Comparison of ENCODE assay signal across 9 mouse cellular contexts in genomic region chr5:119005825-119006471, GRCm38 (mm10).
A peak's percentile ranks its signal among the peaks of the same experiment; 100 is the strongest.
DNase-seq lines count a peak whose midpoint lies in the region; ATAC-seq and TF ChIP-seq lines count a peak whose summit lies in the region.
"Had no signal": no experiment of that assay in that cellular context is flagged by ENCODE, and none has a peak within 500 bp of the region (broad histone marks: within the 10 kb centered on the region; RNA-seq: fewer than 3 reads in every experiment).

No protein-coding gene starts in this region.

- H3K27me3 ChIP-seq in heart, embryonic 12.5 days (replicated peaks) = peaks cover 45% of the 10 kb centered on the region
- H3K27me3 ChIP-seq in E14TG2a.4 (ENCODE audit: insufficient read depth, low read length) = peaks cover 82% of the 10 kb centered on the region
- H3K27me3 ChIP-seq in forebrain, embryonic 12.5 days = peaks cover 53% of the 10 kb centered on the region
- H3K27me3 ChIP-seq in liver, embryonic 14.5 days (ENCODE audit: control insufficient read depth, insufficient read depth, low read length) = no peaks in the 10 kb centered on the region; the same call in 1 of the 2 replicates

- no peak for TF ChIP-seq EP300 in liver, embryonic 14.5 days (IDR thresholded peaks at IDR 0.05; ENCODE audit: low read depth)

- 1% methylated on average over 34 of the region's 34 CpGs for WGBS in heart, embryonic 12.5 days
- under 1% methylated on average over 34 of the region's 34 CpGs for WGBS in forebrain, embryonic 12.5 days
- WGBS in liver, embryonic 14.5 days (ENCODE audit: insufficient replicate concordance) = 4% methylated on average over 34 of the region's 34 CpGs

- no peaks in the 10 kb centered on the region for H3K9me3 ChIP-seq in heart, embryonic 12.5 days (replicated peaks)
- no peaks in the 10 kb centered on the region for H3K9me3 ChIP-seq in E14TG2a.4 (ENCODE audit: low read length)
- H3K9me3 ChIP-seq in forebrain, embryonic 12.5 days = no peaks in the 10 kb centered on the region
- H3K9me3 ChIP-seq in liver, embryonic 14.5 days (ENCODE audit: control insufficient read depth, low read length) = no peaks in the 10 kb centered on the region

- H3K36me3 ChIP-seq in heart, embryonic 12.5 days = no peaks in the 10 kb centered on the region
- no peaks in the 10 kb centered on the region for H3K36me3 ChIP-seq in E14TG2a.4 (ENCODE audit: insufficient read depth, low read length)
- no peaks in the 10 kb centered on the region for H3K36me3 ChIP-seq in forebrain, embryonic 12.5 days (replicated peaks)
- H3K36me3 ChIP-seq in liver, embryonic 14.5 days (replicated peaks; ENCODE audit: control insufficient read depth, insufficient read depth, low read depth) = no peaks in the 10 kb centered on the region

- no peak for DNase-seq in heart, adult 8-10 months (ENCODE audit: low spot score)
- DNase-seq in liver, embryonic 14.5 days (ENCODE audit: low read depth in 3 of 3, low spot score in 3 of 3) = no peak
- no peak for DNase-seq in ovary, adult 18-20 months (ENCODE audit: low spot score)
- no peak for DNase-seq in adrenal gland, postnatal 10 days
- no peak for DNase-seq in thymus, postnatal 36 days
- DNase-seq: layer of hippocampus, adult 9-11 months had no signal

- H3K4me1 ChIP-seq in heart, embryonic 12.5 days (replicated peaks) = peaks cover 9% of the 10 kb centered on the region
- peaks cover 23% of the 10 kb centered on the region for H3K4me1 ChIP-seq in E14TG2a.4 (replicated peaks; ENCODE audit: low read depth, low read length)
- H3K4me1 ChIP-seq in forebrain, embryonic 12.5 days = peaks cover 14% of the 10 kb centered on the region
- no peaks in the 10 kb centered on the region for H3K4me1 ChIP-seq in liver, embryonic 14.5 days (replicated peaks; ENCODE audit: control insufficient read depth in 2 of 2, insufficient read depth in 2 of 2, low read length in 1 of 2)

- TF ChIP-seq CTCF in E14TG2a.4 (conservative IDR thresholded peaks at IDR 0.05; ENCODE audit: low read length) = no peak
- TF ChIP-seq CTCF in liver, embryonic 14.5 days (IDR thresholded peaks at IDR 0.05; ENCODE audit: low read depth) = no peak

- H3K4me3 ChIP-seq in heart, embryonic 12.5 days = peak overlapping the region; percentile 39
- H3K4me3 ChIP-seq in E14TG2a.4 (replicated peaks; ENCODE audit: low read length) = peak overlapping the region; percentile 60
- H3K4me3 ChIP-seq in forebrain, embryonic 12.5 days (replicated peaks) = peak overlapping the region; percentile 36
- H3K4me3 ChIP-seq in liver, embryonic 14.5 days (ENCODE audit: insufficient read depth in 1 of 2, low read depth in 2 of 2, low read length in 2 of 2) = no peak overlapping the region

- no peak for ATAC-seq in heart, embryonic 12.5 days (ENCODE audit: insufficient number of reproducible peaks, low FRiP score)
- peak; percentile 53; the same call in 1 of the 2 replicates for ATAC-seq in forebrain, embryonic 12.5 days (ENCODE audit: low FRiP score)
- ATAC-seq in liver, embryonic 14.5 days (ENCODE audit: insufficient read depth) = no peak

- H3K4me2 ChIP-seq in heart, embryonic 12.5 days = peak overlapping the region; percentile 76
- peak overlapping the region; percentile 85 for H3K4me2 ChIP-seq in forebrain, embryonic 12.5 days
- H3K4me2 ChIP-seq in liver, embryonic 14.5 days (ENCODE audit: low read depth) = peak overlapping the region; percentile 26; the same call in 1 of the 2 replicates

- H3K9ac ChIP-seq in heart, embryonic 12.5 days = peak overlapping the region; percentile 65
- peak overlapping the region; percentile 61 for H3K9ac ChIP-seq in forebrain, embryonic 12.5 days
- H3K9ac ChIP-seq in liver, embryonic 14.5 days (replicated peaks) = no peak overlapping the region

- H3K27ac ChIP-seq in heart, embryonic 12.5 days (ENCODE audit: poor library complexity, severe bottlenecking) = no peak overlapping the region
- H3K27ac ChIP-seq in forebrain, embryonic 12.5 days = peak overlapping the region; percentile 32; the same call in 1 of the 2 replicates
- no peak overlapping the region for H3K27ac ChIP-seq in liver, embryonic 14.5 days

Comparison
In these comparisons a context has a peak if more than half of its experiments do, and no peak if none do; other contexts are left out.
1. H3K4me2 ChIP-seq: peak in every context shown above with its lines; median percentile 85 in forebrain, embryonic 12.5 days; 76 in heart, embryonic 12.5 days; 26 in liver, embryonic 14.5 days.
2. H3K4me3 ChIP-seq: peak in heart, embryonic 12.5 days (single experiment), E14TG2a.4 (single experiment) and forebrain, embryonic 12.5 days (single experiment); none in liver, embryonic 14.5 days (0 of 2).